Mouse (Mus musculus) right cerebral cortex, postnatal 4 days (tissue): Measurements from ENCODE around the gene Gng7.

Experiments used
- DNase-seq: peaks from one replicate; pipeline ENCODE4 v3.0.0-alpha.2; 2022

Gene Gng7

GRCm38 (mm10) chr10:80940320-80940987 is 74.3 kb downstream of the Gng7 start:
- no peak for DNase-seq

- DNase-seq, result peak; percentile 73
These were observed 75.1 kb downstream of the Gng7 start for GRCm38 (mm10) chr10:80939671-80940070.

DNA sequence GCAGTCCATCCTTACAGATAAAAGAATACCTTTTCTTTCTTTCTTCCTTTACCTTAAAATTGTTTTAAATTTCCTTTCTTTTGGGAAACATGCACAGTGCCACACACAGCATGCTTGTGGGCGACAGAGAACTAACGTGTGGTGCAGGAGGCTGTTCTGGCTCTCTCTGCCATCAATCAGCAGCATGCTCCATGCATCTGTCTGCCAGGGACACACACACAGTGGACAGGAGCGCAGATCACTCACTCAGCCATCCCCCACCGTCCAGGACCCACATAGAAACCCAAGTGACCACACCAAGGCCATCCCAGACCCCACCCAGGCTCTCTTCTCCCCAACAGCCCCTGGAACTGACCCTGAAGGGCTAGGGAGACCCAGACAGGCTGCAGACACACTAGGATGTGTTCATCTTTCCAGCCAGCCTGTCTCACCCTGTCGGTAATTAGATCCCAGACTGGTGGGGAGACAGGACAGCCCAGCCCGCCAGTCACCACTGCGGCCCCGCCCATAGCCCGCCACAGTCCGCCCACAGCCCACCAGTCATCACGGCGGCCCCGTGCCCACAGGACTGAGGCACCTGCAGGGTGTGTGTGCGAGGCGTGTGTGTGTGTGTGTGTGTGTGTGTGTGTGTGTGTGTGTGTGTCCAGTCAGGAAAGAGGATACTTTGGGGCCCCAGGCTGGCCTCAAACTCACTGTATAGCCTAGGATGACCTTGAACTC is 75.8 kb downstream of the Gng7 start:
- no peak for DNase-seq

GRCm38 (mm10) chr10:80937646-80938045 is 77.1 kb downstream of the Gng7 start:
- no peak for DNase-seq

- no peak for DNase-seq
These were observed 78.0 kb downstream of the Gng7 start for GRCm38 (mm10) chr10:80936810-80937164.

DNA sequence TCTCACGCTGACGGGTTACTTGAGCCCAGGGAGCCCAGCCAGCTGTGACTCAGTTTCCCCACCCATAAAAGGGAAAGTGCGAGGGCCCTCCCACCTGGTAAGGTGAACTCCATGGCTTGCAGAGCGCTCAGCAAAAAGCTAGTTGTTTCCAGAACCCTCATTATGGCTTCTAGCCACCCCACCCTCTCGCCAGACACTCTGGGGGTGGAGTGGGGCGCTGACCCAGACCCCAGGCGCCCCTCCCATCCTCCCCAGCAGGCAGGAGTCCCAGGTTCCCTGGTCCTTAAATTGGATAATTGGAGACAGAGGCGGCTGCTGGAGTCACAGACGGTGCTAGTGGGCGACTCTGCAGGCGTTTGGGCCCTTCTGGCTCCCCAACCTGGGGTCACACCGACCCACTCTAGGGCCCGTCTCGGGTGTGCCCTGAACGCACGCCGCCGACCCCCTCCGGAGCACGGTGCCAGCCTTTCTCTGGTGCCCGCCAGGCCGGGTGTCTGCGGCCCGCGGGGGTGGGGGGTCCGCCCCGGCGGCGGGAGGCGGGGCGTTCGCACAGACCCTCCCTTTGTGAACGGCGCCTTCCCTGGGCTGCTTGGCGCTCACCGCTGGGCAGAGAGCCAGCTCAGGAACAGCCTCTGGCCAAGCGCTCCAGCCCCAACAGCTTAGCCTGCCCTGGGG is 78.5 kb downstream of the Gng7 start:
- DNase-seq, result peak; percentile 63

- DNase-seq, result no peak
These were observed 79.0 kb downstream of the Gng7 start for GRCm38 (mm10) chr10:80935698-80936097.

DNA sequence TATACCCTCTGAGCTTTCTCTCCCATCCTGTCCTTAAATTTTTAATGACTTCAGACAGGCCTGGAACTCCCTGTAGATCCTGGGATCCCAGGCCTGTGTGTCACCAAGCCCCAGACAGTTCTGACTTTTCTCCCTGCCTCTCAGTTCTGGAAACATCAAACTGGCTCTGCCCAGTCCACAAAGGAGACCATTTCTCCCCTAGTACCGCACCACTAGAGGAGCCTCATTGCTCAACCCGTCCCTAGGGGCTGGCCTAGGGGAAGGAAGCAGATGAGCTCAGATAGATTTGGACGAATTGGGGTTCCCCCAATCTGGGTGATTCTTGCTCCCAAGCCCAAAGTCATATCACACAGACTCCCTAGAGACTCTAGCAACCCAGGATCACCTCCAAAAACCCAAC is 79.5 kb downstream of the Gng7 start:
- DNase-seq, result no peak

GRCm38 (mm10) chr10:80934136-80934985 is 80.4 kb downstream of the Gng7 start:
- no peak for DNase-seq

DNA sequence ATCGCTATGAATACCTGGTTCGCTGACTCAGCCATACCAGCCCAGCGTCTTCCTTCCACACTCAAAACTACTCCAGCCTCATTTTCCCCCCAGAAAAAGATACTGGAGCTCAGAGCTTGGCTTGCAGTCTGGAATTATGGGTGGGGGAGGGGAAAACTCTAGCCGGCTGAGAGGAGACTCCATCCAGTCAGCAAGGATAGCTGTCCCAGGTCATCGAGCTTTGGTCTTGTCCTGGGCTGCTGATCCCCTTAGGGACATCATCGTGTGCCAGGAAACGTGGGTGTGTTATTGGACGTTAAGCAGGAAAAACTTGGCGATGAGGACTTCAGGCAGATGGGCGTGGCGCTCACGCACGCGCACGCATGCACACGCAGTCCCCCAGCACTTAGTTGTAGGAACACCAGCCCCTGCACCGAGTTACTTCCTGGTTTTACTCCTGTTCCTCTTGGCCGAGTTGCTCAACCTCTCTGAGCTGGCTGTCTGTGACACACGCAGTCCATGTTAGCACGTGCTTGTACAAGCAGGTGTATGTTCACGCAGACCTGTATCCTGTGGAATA is 81.2 kb downstream of the Gng7 start:
- no peak for DNase-seq

- DNase-seq, result no peak
These were observed 81.9 kb downstream of the Gng7 start for GRCm38 (mm10) chr10:80932700-80933420.

DNA sequence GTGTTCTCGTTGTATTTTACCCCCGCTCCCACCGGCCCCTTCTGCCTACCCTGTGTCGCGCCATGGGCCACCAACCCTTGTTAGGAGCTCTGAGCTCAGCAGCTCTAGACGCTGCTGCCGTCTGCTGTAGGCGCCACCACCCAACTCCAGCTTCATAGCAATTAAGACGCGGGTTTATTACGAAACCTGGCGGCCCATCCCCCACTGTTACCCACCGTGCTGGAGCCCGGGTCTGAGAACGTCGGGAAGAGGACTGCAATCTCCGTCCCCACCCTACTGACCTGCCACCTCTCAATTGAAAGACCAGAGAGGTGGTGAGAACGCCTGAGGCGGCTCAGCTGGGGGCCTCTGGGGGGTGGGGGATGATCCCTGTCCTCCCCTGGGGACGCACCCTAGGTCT is 82.5 kb downstream of the Gng7 start:
- peak; percentile 59 for DNase-seq

- DNase-seq, result no peak
These were observed 83.0 kb downstream of the Gng7 start for GRCm38 (mm10) chr10:80931695-80932094.

GRCm38 (mm10) chr10:80931153-80931671 is 83.5 kb downstream of the Gng7 start:
- DNase-seq, result no peak

DNA sequence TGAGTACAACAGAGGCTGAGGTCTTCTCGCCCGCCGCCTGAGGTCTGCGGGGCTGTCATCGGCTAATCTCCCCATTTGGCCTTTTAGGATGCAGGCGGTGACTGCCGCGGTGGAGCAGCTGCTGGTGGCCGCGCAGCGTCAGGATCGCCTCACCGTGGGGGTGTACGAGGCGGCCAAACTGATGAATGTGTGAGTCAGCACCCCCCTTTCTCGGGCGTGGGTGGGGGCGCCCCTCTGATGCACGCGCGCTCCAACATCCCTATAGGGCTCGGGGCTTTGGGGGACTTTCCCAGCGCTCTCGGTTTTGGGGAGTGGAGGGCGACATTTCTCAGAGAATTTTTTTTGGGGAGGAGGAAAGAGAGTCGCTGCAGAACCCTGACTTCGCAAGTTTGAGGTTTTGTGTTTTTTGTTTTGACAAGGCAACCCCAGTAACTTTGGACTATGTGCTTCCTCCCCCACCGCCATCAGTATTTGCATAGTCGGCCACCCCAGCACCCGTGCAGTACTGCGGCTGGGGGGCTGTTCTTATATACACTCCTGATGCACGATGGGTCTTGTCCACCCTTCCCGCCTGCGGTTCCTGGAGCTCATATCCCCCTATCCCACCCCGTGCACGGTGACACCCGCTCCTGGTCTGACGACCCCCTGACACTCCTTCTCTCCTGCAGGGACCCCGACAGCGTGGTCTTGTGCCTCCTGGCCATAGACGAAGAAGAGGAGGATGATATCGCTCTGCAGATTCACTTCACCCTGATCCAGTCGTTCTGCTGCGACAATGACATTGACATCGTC is 84.2 kb downstream of the Gng7 start:
- DNase-seq, result no peak

GRCm38 (mm10) chr10:80929299-80930226 is 85.2 kb downstream of the Gng7 start, which contains the start of gene Gadd45b:
TSS of gene Gadd45b (plus strand) at chr10:80930073.
- peak; percentile 97 for DNase-seq

DNA sequence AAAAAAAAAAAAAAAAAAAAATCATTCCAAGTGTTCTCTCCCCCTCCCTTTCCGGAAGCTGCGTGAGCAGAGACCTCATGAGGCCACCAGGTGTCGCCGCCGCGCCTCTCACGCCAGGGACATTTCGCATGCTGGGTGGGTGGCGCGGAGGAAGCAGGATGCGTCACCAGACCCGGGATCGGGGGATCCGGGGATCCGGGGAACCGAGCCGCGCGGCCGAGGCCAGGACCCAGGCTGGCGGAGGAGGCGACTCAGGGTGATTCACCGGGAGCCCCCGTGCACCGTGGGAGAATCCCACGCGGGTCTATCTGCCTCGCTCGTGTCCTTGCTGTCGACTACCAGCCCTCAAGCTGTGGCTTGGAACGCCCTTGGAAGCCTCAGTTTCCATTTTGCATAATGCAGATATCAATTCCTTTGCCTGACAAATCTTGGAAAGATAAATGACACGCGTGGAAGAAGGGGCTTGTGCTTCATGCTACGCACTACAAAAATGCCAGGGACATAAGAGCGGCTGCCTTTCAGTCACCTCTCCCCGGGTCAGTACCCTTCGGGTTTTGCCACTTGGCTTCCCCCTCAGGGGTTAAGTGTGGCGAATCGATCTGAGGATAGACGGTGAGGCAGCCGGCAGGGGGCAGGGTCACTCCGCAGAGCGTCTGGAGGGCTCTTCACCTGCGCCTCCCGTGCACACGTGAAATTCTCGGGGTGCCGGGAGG is 86.0 kb downstream of the Gng7 start:
- DNase-seq, result peak; percentile 94

GRCm38 (mm10) chr10:80925472-80925871 is 89.3 kb downstream of the Gng7 start:
- DNase-seq, result no peak

GRCm38 (mm10) chr10:80921923-80922322 is 92.8 kb downstream of the Gng7 start:
- no peak for DNase-seq
